Mouse (Mus musculus) MEL (cell line): ENCODE measurements around the gene Gm11037. TPM values are rescaled to one million over a fixed set of nuclear protein-coding genes. Genes with fewer than 3 reads are reported as not detected.
A peak's percentile ranks its signal among the peaks of the same experiment; 100 is the strongest.

Experiments
- DNase-seq: peaks from one replicate; pipeline ENCODE4 v3.0.0; 2011; ENCODE audit warnings: low read depth, low spot score
- H3K27ac ChIP-seq: 2 replicates; pipeline ENCODE4 v1.5.1; 2012; ENCODE audit warnings: low read depth, mild to moderate bottlenecking, control low read depth, low read length, moderate library complexity; ENCODE audit not compliant: control insufficient read depth
- H3K27me3 ChIP-seq, 2 experiments: fragments of 150-350 bp in 1 of 2; sonication (generic) in 1 of 2; 2 replicates each; pipeline ENCODE4 v1.6.1; 2012; ENCODE audit warnings: low read length in 2 of 2, mild to moderate bottlenecking in 2 of 2, improper control_type of control experiment in 1 of 2, moderate library complexity in 1 of 2; ENCODE audit not compliant: insufficient read depth in 2 of 2, control insufficient read depth in 1 of 2
- H3K36me3 ChIP-seq, 2 experiments: 2 replicates each; pipeline ENCODE4 v1.6.1; 2012 to 2014; ENCODE audit warnings: low read length in 2 of 2, improper control_type of control experiment in 1 of 2, inconsistent platforms in 1 of 2, mild to moderate bottlenecking in 1 of 2; ENCODE audit not compliant: insufficient read depth in 2 of 2, control insufficient read depth in 1 of 2
- H3K4me1 ChIP-seq, 2 experiments: fragments of 150-350 bp in 1 of 2; sonication (generic) in 1 of 2; 2 replicates each; pipeline ENCODE4 v1.6.1; 2012; ENCODE audit warnings: low read length in 2 of 2, improper control_type of control experiment in 1 of 2, mild to moderate bottlenecking in 1 of 2; ENCODE audit not compliant: insufficient read depth in 2 of 2, control insufficient read depth in 1 of 2
- H3K4me3 ChIP-seq, 2 experiments: fragments of 150-350 bp in 1 of 2; sonication (generic) in 1 of 2; 2 replicates each; pipeline ENCODE4 v1.5.1; 2012; ENCODE audit warnings: low read depth in 2 of 2, low read length in 2 of 2, mild to moderate bottlenecking in 2 of 2, moderate library complexity in 2 of 2, control low read depth in 1 of 2, improper control_type of control experiment in 1 of 2; ENCODE audit not compliant: control insufficient read depth in 1 of 2, insufficient read depth in 1 of 2
- H3K79me2 ChIP-seq: 2 replicates; pipeline ENCODE4 v1.6.1; 2012; ENCODE audit warnings: mild to moderate bottlenecking, low read length, moderate library complexity; ENCODE audit not compliant: control insufficient read depth, poor library complexity, insufficient read depth
- H3K9ac ChIP-seq: 2 replicates; pipeline ENCODE4 v1.6.1; 2012; ENCODE audit warnings: low read depth, mild to moderate bottlenecking, control low read depth, low read length, moderate library complexity; ENCODE audit not compliant: control insufficient read depth, poor library complexity, severe bottlenecking
- H3K9me3 ChIP-seq: fragments of 150-350 bp; sonication (generic); replicated peaks from 2 replicates; pipeline ENCODE4 v1.6.1; 2012; ENCODE audit warnings: mild to moderate bottlenecking, low read length, improper control_type of control experiment, moderate library complexity; ENCODE audit not compliant: insufficient read depth
- BHLHE40 ChIP-seq: IDR thresholded peaks from 2 replicates; pipeline ENCODE4 v1.6.1; 2012; ENCODE audit warnings: low read depth, mild to moderate bottlenecking, inconsistent platforms, low read length, improper control_type of control experiment, borderline replicate concordance
- CHD1 ChIP-seq: IDR thresholded peaks from 2 replicates; pipeline ENCODE4 v1.6.1; 2012; ENCODE audit warnings: low read depth, mild to moderate bottlenecking, inconsistent platforms, low read length, improper control_type of control experiment
- CHD2 ChIP-seq: IDR thresholded peaks from 2 replicates; pipeline ENCODE4 v1.6.1; 2011; ENCODE audit warnings: low read length, improper control_type of control experiment
- CTCF ChIP-seq, 3 experiments: IDR thresholded peaks in 2 of 3; conservative IDR thresholded peaks in 1 of 3; 2 replicates each; pipeline ENCODE4 v1.5.1; 2011 to 2012; ENCODE audit warnings: low read length in 3 of 3, low read depth in 2 of 3, mild to moderate bottlenecking in 2 of 3, improper control_type of control experiment in 1 of 3, inconsistent platforms in 1 of 3, mixed read lengths in 1 of 3, moderate library complexity in 1 of 3; ENCODE audit not compliant: control insufficient read depth in 1 of 3, insufficient read depth in 1 of 3, poor library complexity in 1 of 3, severe bottlenecking in 1 of 3
- E2F4 ChIP-seq: IDR thresholded peaks from 2 replicates; pipeline ENCODE4 v1.6.1; 2011; ENCODE audit warnings: low read depth, low read length, improper control_type of control experiment, borderline replicate concordance
- ELF1 ChIP-seq: IDR thresholded peaks from 2 replicates; pipeline ENCODE4 v1.6.1; 2014; ENCODE audit warnings: low read depth, mild to moderate bottlenecking, inconsistent platforms, low read length, improper control_type of control experiment, moderate library complexity
- EP300 ChIP-seq, 2 experiments: IDR thresholded peaks; 2 replicates each; pipeline ENCODE4 v1.6.1; 2011; ENCODE audit warnings: improper control_type of control experiment in 2 of 2, low read length in 2 of 2, low read depth in 1 of 2, mild to moderate bottlenecking in 1 of 2
- HCFC1 ChIP-seq: IDR thresholded peaks from 2 replicates; pipeline ENCODE4 v1.6.1; 2012; ENCODE audit warnings: low read depth, mild to moderate bottlenecking, inconsistent platforms, low read length, improper control_type of control experiment, moderate library complexity
- MXI1 ChIP-seq: IDR thresholded peaks from 2 replicates; pipeline ENCODE4 v1.6.1; 2011; ENCODE audit warnings: mild to moderate bottlenecking, low read depth, low read length, improper control_type of control experiment
- NRF1 ChIP-seq: IDR thresholded peaks from 2 replicates; pipeline ENCODE4 v1.6.1; 2014; ENCODE audit warnings: low read depth, mild to moderate bottlenecking, inconsistent platforms, low read length, improper control_type of control experiment, moderate library complexity; ENCODE audit not compliant: poor library complexity, insufficient read depth, severe bottlenecking
- POLR2A ChIP-seq, 2 experiments: IDR thresholded peaks; 2 replicates each; pipeline ENCODE4 v1.6.1; 2011 to 2012; ENCODE audit warnings: low read length in 2 of 2, mild to moderate bottlenecking in 2 of 2, control low read depth in 1 of 2, improper control_type of control experiment in 1 of 2, low read depth in 1 of 2, moderate library complexity in 1 of 2; ENCODE audit not compliant: control insufficient read depth in 1 of 2, insufficient read depth in 1 of 2, poor library complexity in 1 of 2
- POLR2AphosphoS2 ChIP-seq: IDR thresholded peaks from 2 replicates; pipeline ENCODE4 v1.6.1; 2011; ENCODE audit warnings: low read length, improper control_type of control experiment
- POLR2AphosphoS5 ChIP-seq: IDR thresholded peaks from 2 replicates; pipeline ENCODE4 v1.6.1; 2012; ENCODE audit warnings: low read depth, borderline replicate concordance, mild to moderate bottlenecking, inconsistent platforms, low read length, moderate library complexity, mixed read lengths
- RAD21 ChIP-seq: IDR thresholded peaks from 2 replicates; pipeline ENCODE4 v1.6.1; 2011; ENCODE audit warnings: mild to moderate bottlenecking, low read depth, low read length, improper control_type of control experiment
- SIN3A ChIP-seq: IDR thresholded peaks from 2 replicates; pipeline ENCODE4 v1.6.1; 2012; ENCODE audit warnings: low read length, improper control_type of control experiment, inconsistent platforms
- SMC3 ChIP-seq: IDR thresholded peaks from 2 replicates; pipeline ENCODE4 v1.6.1; 2011; ENCODE audit warnings: low read depth, low read length, improper control_type of control experiment
- TAL1 ChIP-seq: IDR thresholded peaks from 2 replicates; pipeline ENCODE4 v1.6.1; 2012; ENCODE audit warnings: mild to moderate bottlenecking, inconsistent platforms, low read length, moderate library complexity, mixed read lengths
- TBP ChIP-seq: IDR thresholded peaks from 2 replicates; pipeline ENCODE4 v1.8.0; 2011; ENCODE audit warnings: low read depth, low read length, improper control_type of control experiment
- TCF12 ChIP-seq: IDR thresholded peaks from 2 replicates; pipeline ENCODE4 v1.6.1; 2014; ENCODE audit warnings: low read depth, mild to moderate bottlenecking, inconsistent platforms, low read length, improper control_type of control experiment, moderate library complexity
- UBTF ChIP-seq: IDR thresholded peaks from 2 replicates; pipeline ENCODE4 v1.6.1; 2012; ENCODE audit warnings: low read depth, mild to moderate bottlenecking, inconsistent platforms, low read length, improper control_type of control experiment, moderate library complexity, borderline replicate concordance; ENCODE audit not compliant: insufficient read depth
- USF2 ChIP-seq, 2 experiments: IDR thresholded peaks; 2 replicates each; pipeline ENCODE4 v1.6.1; 2011 to 2012; ENCODE audit warnings: improper control_type of control experiment in 2 of 2, low read length in 2 of 2, borderline replicate concordance in 1 of 2, inconsistent platforms in 1 of 2, low read depth in 1 of 2, mild to moderate bottlenecking in 1 of 2; ENCODE audit not compliant: insufficient read depth in 1 of 2
- ZC3H11A ChIP-seq: IDR thresholded peaks from 2 replicates; pipeline ENCODE4 v1.6.1; 2012; ENCODE audit warnings: low read depth, mild to moderate bottlenecking, inconsistent platforms, low read length, improper control_type of control experiment
- polyA plus RNA-seq, 2 experiments: library from polyadenylated mRNA; stranded (reverse) in 1 of 2; unstranded in 1 of 2; fragments of >175 nt in 1 of 2; fragments of >200 nt in 1 of 2; gene quantifications; 2 replicates each; pipeline versions ENCODE4 v1.2.1 to v1.2.4; 2012; ENCODE audit warnings: low replicate concordance in 2 of 2, low read depth in 1 of 2; ENCODE audit not compliant: insufficient read length in 2 of 2, insufficient read depth in 1 of 2, missing spikeins in 1 of 2
- total RNA-seq: library from RNA; depleted of rRNA; stranded (reverse); fragments of 300-350 nt; gene quantifications from 2 replicates; pipeline ENCODE4 v1.2.3, GENCODE M21; 2012

Gm11037 gene
- total and polyA plus RNA-seq, 3 experiments = not detected

- peak; percentile 40 for TF ChIP-seq RAD21
- TF ChIP-seq MXI1 = no peak
- peak; percentile 12; the same call in 1 of the 2 replicates for TF ChIP-seq BHLHE40
- TF ChIP-seq SMC3 = peak; percentile 47
- TF ChIP-seq SIN3A = 0 out of 2 replicates have a peak, but pooled peaks have one; percentile 2
- no peak; the same call in 1 of the 2 replicates for TF ChIP-seq HCFC1
- TF ChIP-seq ZC3H11A = peak; percentile 38; the same call in 1 of the 2 replicates
- 0 out of 2 replicates have a peak, but pooled peaks have one; percentile 32 for TF ChIP-seq CHD1
- TF ChIP-seq CTCF (IDR thresholded peaks at IDR 0.05 in 2 of 3, conservative IDR thresholded peaks at IDR 0.05 in 1 of 3; ENCODE audit: control insufficient read depth in 1 of 3, insufficient read depth in 1 of 3, low read depth in 2 of 3, low read length in 3 of 3, poor library complexity in 1 of 3, severe bottlenecking in 1 of 3) = peak in 1 of 3 experiments; percentile 43; a peak in 2 of 6 replicates
- Histone ChIP-seq H3K9me3 (no peaks in the 10 kb centered on the region), H3K79me2 (peaks cover 6% of the 10 kb centered on the region), H3K4me1 (peaks cover 0 to 4% of the 10 kb centered on the region in 2 experiments; a peak in 1 of 4 replicates), H3K9ac (peak overlapping the region; percentile 73), H3K4me3 (peak overlapping the region; percentile 62 to 69), H3K36me3 (no peaks in the 10 kb centered on the region; a peak in 1 of 4 replicates), H3K27ac (peak overlapping the region; percentile 30), H3K27me3 (no peaks in the 10 kb centered on the region)
- DNase-seq = peak; percentile 65
Observed at GRCm38 (mm10) chr2:131160671-131161111, 27.4 kb downstream of the Gm11037 start.

GRCm38 (mm10) chr2:131163924-131164323 lies 30.6 kb downstream of the Gm11037 start:
- TF ChIP-seq POLR2AphosphoS2 = no peak
- TF ChIP-seq SMC3 = no peak
- no peak for TF ChIP-seq USF2 (IDR thresholded peaks at IDR 0.05; ENCODE audit: borderline replicate concordance in 1 of 2, insufficient read depth in 1 of 2, low read depth in 1 of 2, low read length in 2 of 2)
- TF ChIP-seq ELF1 = no peak
- no peak for TF ChIP-seq NRF1
- no peak for TF ChIP-seq E2F4
- TF ChIP-seq CHD2 = no peak
- no peak for TF ChIP-seq CHD1
- TF ChIP-seq POLR2AphosphoS5 = no peak
- no peak for TF ChIP-seq UBTF
- TF ChIP-seq TCF12 = no peak
- TF ChIP-seq TAL1 = no peak
- no peak for TF ChIP-seq EP300 (IDR thresholded peaks at IDR 0.05; ENCODE audit: low read depth in 1 of 2, low read length in 2 of 2)
- no peak for TF ChIP-seq POLR2A (IDR thresholded peaks at IDR 0.05; ENCODE audit: control insufficient read depth in 1 of 2, insufficient read depth in 1 of 2, low read depth in 1 of 2, low read length in 2 of 2, poor library complexity in 1 of 2)
- no peak for TF ChIP-seq TBP
- no peaks in the 10 kb centered on the region; a peak in 1 of 4 replicates for H3K36me3 ChIP-seq
- no peak for DNase-seq
- no peaks in the 10 kb centered on the region for H3K27me3 ChIP-seq
- no peaks in the 10 kb centered on the region for H3K9me3 ChIP-seq
- peaks cover 0 to under 1% of the 10 kb centered on the region in 2 experiments; a peak in 1 of 4 replicates for H3K4me1 ChIP-seq
- no peak overlapping the region for H3K4me3 ChIP-seq
- H3K79me2 ChIP-seq = peaks cover 4% of the 10 kb centered on the region
- no peak overlapping the region for H3K27ac ChIP-seq
- no peak overlapping the region for H3K9ac ChIP-seq
